Mouse (Mus musculus) limb, embryonic 13.5 days (tissue): ENCODE data around the gene Atxn1. TPM values are rescaled to one million over a fixed set of nuclear protein-coding genes. Genes with fewer than 3 reads are reported as not detected.

Experiments
- ATAC-seq: fragments of 200-750 bp; cut with Nextera tagmentation; 2 replicates; pipeline ENCODE4 v1.8.0; 2017; ENCODE audit warnings: low read depth, moderate number of reproducible peaks, moderate TSS enrichment; ENCODE audit not compliant: low FRiP score
- H3K27ac ChIP-seq: fragments of 300-500 bp; sonication (generic); 2 replicates; pipeline ENCODE4 v1.5.1; 2015; ENCODE audit warnings: inconsistent platforms, mild to moderate bottlenecking, moderate library complexity
- H3K27me3 ChIP-seq: fragments of 300-500 bp; sonication (generic); 2 replicates; pipeline ENCODE4 v1.6.1; 2015; ENCODE audit warnings: mild to moderate bottlenecking, inconsistent platforms
- H3K36me3 ChIP-seq: fragments of 300-500 bp; sonication (generic); 2 replicates; pipeline ENCODE4 v1.6.1; 2015; ENCODE audit warnings: inconsistent platforms, mild to moderate bottlenecking, moderate library complexity
- H3K4me1 ChIP-seq: fragments of 300-500 bp; sonication (generic); 2 replicates; pipeline ENCODE4 v1.6.1; 2015; ENCODE audit warnings: inconsistent platforms
- H3K4me2 ChIP-seq: fragments of 300-500 bp; sonication (generic); replicated peaks from 2 replicates; pipeline ENCODE4 v1.6.1; 2015; ENCODE audit warnings: inconsistent platforms, mild to moderate bottlenecking, moderate library complexity
- H3K4me3 ChIP-seq: fragments of 300-500 bp; sonication (generic); 2 replicates; pipeline ENCODE4 v1.5.1; 2015; ENCODE audit warnings: moderate library complexity, mild to moderate bottlenecking, inconsistent platforms
- H3K9ac ChIP-seq: fragments of 300-500 bp; sonication (generic); 2 replicates; pipeline ENCODE4 v1.6.1; 2015; ENCODE audit warnings: mild to moderate bottlenecking, inconsistent platforms
- H3K9me3 ChIP-seq: fragments of 300-500 bp; sonication (generic); 2 replicates; pipeline ENCODE4 v1.6.1; 2016; ENCODE audit warnings: inconsistent platforms
- WGBS: fragments of 180-500 bp; shearing (Covaris S2); methylation state at CpG from one replicate; pipeline ENCODE4 v1.1.7; 2015; 5-methylcytosine and 5-hydroxymethylcytosine counted together
- polyA plus RNA-seq: library from polyadenylated mRNA; unstranded; fragments of >200 nt; fragmentation: Nextera tagmentation; extraction: Ambion mirVana; gene quantifications from 2 replicates; pipeline ENCODE4 v1.2.1, GENCODE M21; 2015

The Atxn1 gene
- polyA plus RNA-seq, 1 experiment from 2014 or later: 6.0 TPM

DNA sequence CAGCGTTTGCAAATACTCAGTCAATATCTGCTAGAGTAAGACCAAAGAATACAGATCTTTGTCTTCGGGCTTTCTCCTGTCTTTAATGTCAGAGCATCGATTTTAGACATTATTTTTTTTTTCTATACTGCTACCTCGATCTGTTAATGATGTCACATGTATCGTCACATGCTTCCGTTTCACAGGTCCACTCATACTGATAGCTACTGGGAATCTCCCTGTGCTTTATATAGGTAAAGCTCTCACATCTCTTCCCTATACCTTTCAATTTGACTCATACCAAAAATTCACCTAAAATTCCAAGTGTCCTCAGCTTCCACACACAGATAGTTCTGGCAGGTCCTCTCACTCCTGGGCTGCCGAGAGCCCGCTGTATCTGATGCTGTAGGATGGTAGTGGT, 277.2 kb downstream of the Atxn1 start:
- Histone ChIP-seq H3K9me3 (no peaks in the 10 kb centered on the region), H3K27me3 (no peaks in the 10 kb centered on the region), H3K4me2 (no peak overlapping the region), H3K9ac (no peak overlapping the region), H3K4me1 (peaks cover 7% of the 10 kb centered on the region; the same call in 1 of the 2 replicates), H3K27ac (no peak overlapping the region), H3K4me3 (no peak overlapping the region), H3K36me3 (no peaks in the 10 kb centered on the region)
- ATAC-seq: no peak
- WGBS: 93% methylated on average over 8 of the region's 8 CpGs

DNA sequence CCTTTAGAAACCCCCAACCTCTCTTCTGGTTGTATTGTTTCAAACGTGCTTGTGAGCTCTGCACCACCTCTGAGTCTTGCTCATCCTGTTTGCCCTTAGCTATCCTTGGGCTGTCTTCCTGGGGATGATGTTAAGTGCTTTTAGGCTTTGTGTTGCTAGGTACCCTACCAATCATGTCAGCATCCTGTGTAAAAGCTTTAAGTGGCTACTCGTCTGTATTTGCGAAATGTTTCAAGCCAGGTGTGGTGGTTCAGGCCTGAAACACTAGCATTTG, 278.6 kb downstream of the Atxn1 start:
- H3K27me3 ChIP-seq: no peaks in the 10 kb centered on the region
- no peaks in the 10 kb centered on the region for H3K36me3 ChIP-seq
- no peak for ATAC-seq
- no peak overlapping the region for H3K9ac ChIP-seq
- H3K4me3 ChIP-seq: no peak overlapping the region
- H3K27ac ChIP-seq: no peak overlapping the region
- H3K4me1 ChIP-seq: peaks cover 7% of the 10 kb centered on the region; the same call in 1 of the 2 replicates
- H3K9me3 ChIP-seq: no peaks in the 10 kb centered on the region
- no peak overlapping the region for H3K4me2 ChIP-seq
- 52% methylated on average over 3 of the region's 3 CpGs for WGBS

DNA sequence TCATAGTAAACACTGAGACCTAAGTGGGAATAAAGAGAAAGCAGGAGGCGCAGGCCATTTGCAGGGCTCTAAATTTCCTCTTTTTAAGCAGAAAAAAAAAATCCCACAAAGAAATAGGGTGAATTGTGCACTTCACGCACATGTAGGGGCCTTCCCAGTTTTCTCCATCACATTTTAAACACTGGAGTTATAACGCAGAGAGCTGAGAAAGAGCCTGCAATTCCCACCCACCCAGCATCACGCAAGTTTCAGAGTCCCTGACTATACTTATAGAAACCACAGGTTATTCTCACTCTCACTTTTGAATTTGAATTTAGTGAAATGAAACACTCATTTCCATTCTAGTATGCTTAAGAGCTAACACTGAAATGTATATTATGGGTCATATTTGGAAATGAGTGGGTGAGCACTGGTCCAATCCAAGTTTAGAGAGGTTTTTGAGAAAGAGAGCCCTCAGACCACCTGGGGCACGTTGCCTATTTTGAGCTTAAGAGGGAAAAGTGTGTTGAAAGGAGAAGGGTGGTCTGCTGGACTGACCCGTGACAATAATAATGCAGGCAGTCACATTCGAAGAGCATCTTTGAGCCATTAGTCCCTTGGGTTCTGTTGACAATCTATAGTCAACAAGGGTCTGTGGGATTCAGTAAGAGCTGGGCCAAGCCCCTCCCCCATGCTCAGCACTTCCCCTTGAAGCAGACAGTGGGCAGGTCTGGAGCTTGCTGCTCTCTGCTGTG, 279.1 kb downstream of the Atxn1 start:
- no peaks in the 10 kb centered on the region for H3K36me3 ChIP-seq
- 81% methylated on average over 7 of the region's 7 CpGs for WGBS

DNA sequence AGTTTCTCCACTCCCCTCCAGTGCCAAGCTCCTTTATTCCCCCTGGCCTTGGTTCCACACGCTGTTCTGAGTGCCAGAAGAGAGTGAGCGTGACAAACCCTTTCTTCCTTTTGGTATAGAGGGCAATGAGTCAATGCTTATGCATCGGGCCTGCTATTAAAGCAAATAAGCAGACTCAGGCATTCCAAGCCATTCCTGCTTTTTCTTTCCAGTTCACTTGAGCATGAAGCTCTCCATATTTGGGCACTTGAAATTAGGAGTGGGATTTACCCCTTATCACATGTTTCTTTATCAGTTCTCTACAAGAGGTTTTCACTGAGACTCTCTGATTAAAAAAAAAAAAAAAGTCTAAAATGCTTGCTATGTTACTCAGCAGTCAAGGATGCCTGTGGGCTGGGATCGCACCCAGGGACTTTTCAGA, 279.9 kb downstream of the Atxn1 start:
- Histone ChIP-seq H3K27ac (no peak overlapping the region), H3K4me1 (peaks cover 5% of the 10 kb centered on the region; the same call in 1 of the 2 replicates), H3K4me2 (no peak overlapping the region), H3K4me3 (no peak overlapping the region), H3K9me3 (no peaks in the 10 kb centered on the region), H3K9ac (no peak overlapping the region), H3K27me3 (no peaks in the 10 kb centered on the region), H3K36me3 (no peaks in the 10 kb centered on the region)
- ATAC-seq: no peak
- WGBS: 81% methylated on average over 4 of the region's 4 CpGs

More for the DNA sequence above, 279.1 kb downstream of the Atxn1 start:
- Histone ChIP-seq H3K27me3 (no peaks in the 10 kb centered on the region), H3K4me3 (no peak overlapping the region), H3K4me1 (peaks cover 7% of the 10 kb centered on the region; the same call in 1 of the 2 replicates), H3K4me2 (no peak overlapping the region), H3K9ac (no peak overlapping the region), H3K27ac (no peak overlapping the region), H3K9me3 (no peaks in the 10 kb centered on the region)
- ATAC-seq: no peak

GRCm38 (mm10) chr13:45683991-45684390, 280.8 kb downstream of the Atxn1 start:
- Histone ChIP-seq H3K36me3 (no peaks in the 10 kb centered on the region), H3K27me3 (no peaks in the 10 kb centered on the region), H3K4me1 (peaks cover 5% of the 10 kb centered on the region; the same call in 1 of the 2 replicates), H3K4me2 (no peak overlapping the region), H3K9ac (no peak overlapping the region), H3K4me3 (no peak overlapping the region), H3K9me3 (no peaks in the 10 kb centered on the region), H3K27ac (no peak overlapping the region)
- no peak for ATAC-seq
- WGBS: 68% methylated on average over 3 of the region's 3 CpGs

GRCm38 (mm10) chr13:45681196-45681595, 283.6 kb downstream of the Atxn1 start:
- ATAC-seq: no peak

GRCm38 (mm10) chr13:45680651-45681050, 284.2 kb downstream of the Atxn1 start:
- Histone ChIP-seq H3K4me2 (no peak overlapping the region), H3K4me1 (no peaks in the 10 kb centered on the region), H3K27ac (no peak overlapping the region), H3K27me3 (no peaks in the 10 kb centered on the region), H3K9me3 (no peaks in the 10 kb centered on the region), H3K36me3 (no peaks in the 10 kb centered on the region), H3K9ac (no peak overlapping the region), H3K4me3 (no peak overlapping the region)
- ATAC-seq: no peak
- WGBS: 61% methylated on average over 5 of the region's 5 CpGs

More at GRCm38 (mm10) chr13:45681196-45681595, 283.6 kb downstream of the Atxn1 start:
- WGBS: 87% methylated on average over 5 of the region's 5 CpGs
- peaks cover 2% of the 10 kb centered on the region; the same call in 1 of the 2 replicates for H3K4me1 ChIP-seq
- H3K9ac ChIP-seq: no peak overlapping the region
- no peaks in the 10 kb centered on the region for H3K27me3 ChIP-seq
- no peak overlapping the region for H3K4me3 ChIP-seq
- H3K27ac ChIP-seq: no peak overlapping the region
- no peaks in the 10 kb centered on the region for H3K36me3 ChIP-seq
- H3K9me3 ChIP-seq: no peaks in the 10 kb centered on the region
- H3K4me2 ChIP-seq: no peak overlapping the region

GRCm38 (mm10) chr13:45679096-45679495, 285.7 kb downstream of the Atxn1 start:
- Histone ChIP-seq H3K9me3 (no peaks in the 10 kb centered on the region), H3K4me2 (no peak overlapping the region), H3K27ac (no peak overlapping the region), H3K4me3 (no peak overlapping the region), H3K27me3 (no peaks in the 10 kb centered on the region), H3K4me1 (no peaks in the 10 kb centered on the region), H3K9ac (no peak overlapping the region), H3K36me3 (no peaks in the 10 kb centered on the region)
- no peak for ATAC-seq
- WGBS: 86% methylated on average over 1 of the region's 1 CpGs

GRCm38 (mm10) chr13:45672628-45673027, 292.2 kb downstream of the Atxn1 start:
- Histone ChIP-seq H3K27me3 (no peaks in the 10 kb centered on the region), H3K9me3 (no peaks in the 10 kb centered on the region), H3K4me3 (no peak overlapping the region), H3K9ac (no peak overlapping the region), H3K4me1 (peaks cover 18% of the 10 kb centered on the region), H3K4me2 (no peak overlapping the region), H3K36me3 (no peaks in the 10 kb centered on the region), H3K27ac (no peak overlapping the region)
- WGBS: 82% methylated on average over 2 of the region's 2 CpGs
- no peak for ATAC-seq

DNA sequence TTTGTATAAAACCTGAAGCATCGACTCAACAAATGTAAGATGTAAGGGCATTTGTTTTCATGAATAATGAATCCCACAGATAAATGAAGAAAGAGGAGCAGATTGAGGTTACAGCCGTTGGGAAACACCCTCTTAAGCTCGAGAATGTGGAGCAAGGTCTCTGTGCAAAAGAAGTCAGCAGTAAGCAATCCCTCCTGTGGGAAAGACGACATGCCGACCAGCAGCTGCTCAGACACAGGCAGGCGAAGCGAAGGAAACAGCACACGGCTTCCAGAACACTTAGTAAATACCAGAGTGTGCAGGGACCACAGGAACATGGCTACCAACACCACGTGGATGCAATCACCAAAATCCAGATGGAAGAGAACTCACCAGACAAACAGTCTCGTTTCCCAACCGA, 294.8 kb downstream of the Atxn1 start:
- no peak overlapping the region for H3K4me3 ChIP-seq
- no peaks in the 10 kb centered on the region for H3K9me3 ChIP-seq
- ATAC-seq: no peak
- 55% methylated on average over 11 of the region's 11 CpGs for WGBS
- H3K36me3 ChIP-seq: no peaks in the 10 kb centered on the region
- no peak overlapping the region for H3K9ac ChIP-seq
- peaks cover 18% of the 10 kb centered on the region for H3K4me1 ChIP-seq
- no peak overlapping the region for H3K4me2 ChIP-seq
- H3K27me3 ChIP-seq: no peaks in the 10 kb centered on the region
- H3K27ac ChIP-seq: peak overlapping the region; percentile 17; the same call in 1 of the 2 replicates

DNA sequence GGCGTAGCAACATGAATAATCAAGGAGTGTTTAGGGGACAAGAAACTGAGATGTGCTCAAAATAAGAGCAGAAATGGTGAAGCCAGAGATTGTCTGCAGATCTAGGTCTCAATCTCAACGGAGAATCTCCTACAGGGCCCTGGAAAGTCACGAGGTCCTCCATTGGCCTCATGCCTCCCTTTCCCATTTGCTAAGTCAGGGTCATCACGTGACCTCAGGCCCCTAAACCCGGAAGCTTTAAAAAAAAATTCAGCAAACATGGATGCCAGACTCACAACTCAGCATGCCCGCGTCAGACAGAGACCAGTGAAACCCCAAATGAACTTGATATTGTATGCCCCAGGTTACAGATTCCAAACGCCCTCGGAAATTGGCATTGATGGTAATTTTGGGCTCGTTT, 302.0 kb downstream of the Atxn1 start:
- no peak for ATAC-seq
- H3K9ac ChIP-seq: no peak overlapping the region
- no peaks in the 10 kb centered on the region for H3K27me3 ChIP-seq
- peaks cover 16% of the 10 kb centered on the region for H3K4me1 ChIP-seq
- WGBS: 89% methylated on average over 10 of the region's 10 CpGs
- no peak overlapping the region for H3K4me3 ChIP-seq
- H3K27ac ChIP-seq: no peak overlapping the region
- H3K4me2 ChIP-seq: no peak overlapping the region
- no peaks in the 10 kb centered on the region for H3K36me3 ChIP-seq
- H3K9me3 ChIP-seq: no peaks in the 10 kb centered on the region

GRCm38 (mm10) chr13:45662216-45662615, 302.6 kb downstream of the Atxn1 start:
- WGBS: 78% methylated on average over 3 of the region's 3 CpGs
- Histone ChIP-seq H3K9me3 (no peaks in the 10 kb centered on the region), H3K27ac (no peak overlapping the region), H3K4me2 (no peak overlapping the region), H3K27me3 (no peaks in the 10 kb centered on the region), H3K4me1 (peaks cover 20% of the 10 kb centered on the region), H3K9ac (no peak overlapping the region), H3K36me3 (no peaks in the 10 kb centered on the region), H3K4me3 (no peak overlapping the region)
- no peak for ATAC-seq
